Mouse (Mus musculus) liver, adult (tissue): ENCODE measurements around the gene Poc1b.

ENCODE experiments used
- GATA4 ChIP-seq: IDR thresholded peaks from 2 replicates; pipeline ENCODE4 v1.6.1; 2014; ENCODE audit warnings: mild to moderate bottlenecking, low read length; ENCODE audit not compliant: insufficient replicate concordance

Poc1b gene

DNA sequence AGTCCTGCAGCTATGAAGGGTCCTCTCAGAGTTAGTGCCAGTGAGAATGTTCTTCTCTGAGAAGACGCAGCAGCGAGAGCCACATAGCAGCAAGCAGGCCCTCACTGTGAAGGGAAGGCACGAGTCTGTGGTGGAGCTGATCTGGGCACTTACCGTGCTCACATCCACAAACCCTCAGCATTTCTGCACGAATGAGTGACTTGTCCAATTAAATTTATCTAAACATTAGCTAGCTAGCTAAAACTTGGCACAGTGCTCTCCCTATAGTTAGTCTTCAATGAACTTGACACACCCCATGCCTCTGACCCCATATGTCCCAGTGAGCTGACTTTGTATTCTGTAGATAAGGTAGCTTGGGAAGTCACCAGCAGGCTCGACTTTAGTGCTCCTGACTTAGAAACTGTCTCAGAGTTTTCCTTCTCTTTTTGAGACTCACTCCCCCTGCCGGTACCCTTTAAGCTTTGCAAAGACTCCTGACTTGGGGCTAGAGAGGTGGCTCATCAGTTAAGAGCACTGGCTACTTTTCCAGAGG is 59.0 kb downstream of the Poc1b start:
- no peak for TF ChIP-seq GATA4

GRCm38 (mm10) chr10:99166392-99166791 is 59.6 kb downstream of the Poc1b start:
- TF ChIP-seq GATA4: no peak

GRCm38 (mm10) chr10:99168404-99168803 is 61.6 kb downstream of the Poc1b start:
- no peak for TF ChIP-seq GATA4

DNA sequence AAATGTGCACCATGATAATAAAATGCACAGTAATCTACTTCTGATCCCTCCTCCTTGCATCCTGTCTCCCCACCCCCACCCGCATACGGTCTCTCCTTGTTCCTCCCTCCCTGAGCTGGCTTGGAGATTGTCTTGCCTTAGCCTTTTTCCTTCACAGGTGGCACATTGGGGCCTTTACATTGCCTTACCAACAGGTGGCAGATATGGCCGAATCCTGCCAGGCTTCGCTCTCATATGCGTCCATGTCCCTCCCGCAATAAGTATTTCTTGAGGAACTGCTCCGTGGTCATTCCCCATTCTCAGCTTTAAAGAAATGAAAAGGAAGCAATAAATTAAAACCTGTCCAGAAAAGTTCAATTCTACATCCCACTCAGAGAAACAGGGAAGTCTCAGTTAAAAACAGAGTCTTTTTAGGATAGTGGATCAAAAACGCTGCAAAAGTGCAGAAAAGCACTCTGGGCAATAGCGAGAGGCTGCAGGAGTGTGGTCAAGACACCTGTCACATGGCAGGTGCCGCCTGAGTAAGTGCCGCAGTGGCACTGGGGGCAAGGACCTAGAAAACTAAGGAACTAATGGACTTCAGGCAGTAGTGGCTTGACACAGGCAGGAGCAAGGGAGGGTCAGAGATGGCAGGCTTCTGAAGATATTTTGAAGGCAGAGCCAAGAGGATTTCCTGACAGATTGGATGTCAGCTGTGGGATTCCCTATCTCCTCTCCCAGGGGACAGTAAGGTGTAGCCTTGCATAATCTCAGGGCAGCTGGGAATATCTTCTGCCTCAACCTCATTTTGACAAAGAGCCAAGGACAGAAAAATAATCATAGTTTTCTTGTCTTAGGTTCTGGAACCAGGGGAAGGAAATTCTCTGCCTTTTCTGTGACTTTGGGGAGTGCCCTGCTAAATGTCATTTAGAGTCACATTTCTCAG is 62.3 kb downstream of the Poc1b start:
- peak; percentile 99 for TF ChIP-seq GATA4

GRCm38 (mm10) chr10:99169765-99170129 is 62.9 kb downstream of the Poc1b start:
- no peak for TF ChIP-seq GATA4

GRCm38 (mm10) chr10:99171961-99172497 is 65.2 kb downstream of the Poc1b start:
- TF ChIP-seq GATA4: peak; percentile 83; the same call in 1 of the 2 replicates

DNA sequence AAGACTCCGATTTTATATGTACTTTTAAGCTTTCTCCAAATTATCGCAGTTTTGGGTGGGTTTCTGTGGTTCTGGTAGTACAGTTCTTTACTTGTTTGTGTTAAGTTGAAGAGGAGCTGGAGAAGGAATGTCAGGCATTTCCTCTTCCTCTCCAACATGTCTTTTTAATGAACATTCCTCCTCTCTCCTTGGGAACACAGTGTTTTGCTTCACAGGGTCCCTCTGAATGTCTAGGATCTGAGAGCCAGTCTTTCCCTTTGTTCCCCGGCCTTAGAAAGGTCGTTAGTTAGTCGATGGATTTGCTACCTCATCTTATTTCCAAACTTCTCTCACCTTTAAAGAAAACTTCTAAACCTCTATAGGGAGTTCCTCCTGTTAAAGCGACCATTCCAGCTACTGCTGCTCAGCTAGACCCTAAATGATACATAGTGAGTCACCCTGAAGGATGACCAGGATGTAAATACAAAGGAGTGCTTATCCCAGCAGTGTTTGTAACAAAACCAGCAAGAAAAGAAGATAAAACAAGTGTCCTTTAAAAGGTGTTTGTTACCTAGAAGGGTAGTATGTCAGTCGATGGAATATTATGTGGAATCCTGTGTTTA is 66.2 kb downstream of the Poc1b start:
- no peak for TF ChIP-seq GATA4

DNA sequence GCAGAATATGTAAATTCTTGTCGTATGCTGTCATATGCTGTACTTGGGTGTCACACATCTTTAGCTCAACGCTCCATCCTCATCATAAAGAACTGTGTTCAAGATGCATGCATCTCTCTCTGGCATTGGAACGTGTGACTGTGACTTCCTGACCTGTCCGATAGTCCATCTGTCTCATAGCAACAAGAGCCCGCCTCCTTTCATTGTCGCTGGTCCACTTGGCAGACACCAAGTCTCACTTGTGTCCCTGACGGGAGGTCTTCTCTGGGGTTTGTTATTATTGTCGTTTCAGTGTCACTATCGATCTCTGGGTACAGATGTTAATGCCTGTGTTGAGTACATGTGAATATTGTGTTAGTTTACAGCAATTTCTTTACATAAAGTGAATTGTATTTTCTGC is 70.1 kb downstream of the Poc1b start:
- no peak for TF ChIP-seq GATA4

DNA sequence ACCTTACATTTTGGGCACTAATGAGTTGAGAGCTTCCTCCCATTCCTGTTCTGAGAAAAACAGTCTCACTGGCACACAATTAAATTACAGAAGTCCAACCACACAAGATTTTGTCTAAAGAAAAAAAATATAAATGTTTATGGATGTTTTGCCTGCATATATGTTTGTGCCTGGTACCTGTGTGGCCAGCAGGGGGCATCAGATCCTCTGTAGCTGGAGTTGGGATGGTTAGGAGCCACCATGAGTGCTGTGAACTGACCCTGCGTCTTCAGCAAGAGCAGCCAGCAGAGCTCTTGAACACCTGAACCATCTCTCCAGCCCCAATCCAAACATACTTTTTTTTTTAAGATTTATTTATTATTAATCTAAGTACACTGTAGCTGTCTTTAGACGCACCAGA is 71.3 kb downstream of the Poc1b start:
- TF ChIP-seq GATA4: no peak

GRCm38 (mm10) chr10:99179122-99179521 is 72.3 kb downstream of the Poc1b start:
- TF ChIP-seq GATA4: no peak

GRCm38 (mm10) chr10:99179566-99179965 is 72.7 kb downstream of the Poc1b start:
- no peak for TF ChIP-seq GATA4

DNA sequence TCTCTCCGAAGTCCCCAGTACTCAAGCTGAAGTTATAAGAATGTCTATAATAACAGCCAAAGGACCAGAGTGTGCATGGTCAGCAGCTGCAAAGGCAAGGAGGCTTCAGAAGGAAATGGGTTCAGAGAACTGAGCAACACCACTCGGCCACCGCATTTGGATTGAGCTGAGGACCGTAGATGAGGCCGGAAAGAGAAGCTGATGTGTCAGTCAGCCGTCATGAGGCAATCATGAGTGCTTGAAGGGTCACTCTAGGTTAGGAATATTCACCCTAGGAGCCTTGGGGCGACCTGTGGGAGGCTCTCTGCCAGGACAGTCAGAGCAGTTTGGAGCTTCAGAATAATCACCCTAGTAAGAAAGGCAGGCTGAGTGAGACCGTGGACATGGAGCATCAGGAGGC is 74.7 kb downstream of the Poc1b start:
- no peak for TF ChIP-seq GATA4

DNA sequence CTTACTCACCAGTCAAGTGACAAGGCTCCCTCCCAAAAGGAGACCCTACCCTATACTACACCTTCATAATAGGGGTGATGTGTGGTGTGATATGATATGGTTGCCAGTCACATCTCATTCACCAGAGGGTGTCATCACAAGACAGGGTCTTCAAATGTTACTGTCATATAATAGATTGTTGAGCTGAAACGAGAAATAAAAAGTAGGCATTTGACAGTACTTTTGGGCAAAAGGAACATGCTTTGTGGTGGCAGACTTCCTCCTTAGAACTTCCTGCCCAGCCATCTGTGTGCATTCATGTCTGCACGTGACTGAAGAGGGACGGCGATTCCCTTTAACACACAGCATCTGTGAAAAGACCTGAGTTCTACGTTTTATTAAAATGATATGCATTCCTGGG is 75.3 kb downstream of the Poc1b start:
- TF ChIP-seq GATA4: no peak

GRCm38 (mm10) chr10:99188175-99188574 is 81.3 kb downstream of the Poc1b start:
- TF ChIP-seq GATA4: no peak

- no peak for TF ChIP-seq GATA4
These were observed 82.1 kb downstream of the Poc1b start for GRCm38 (mm10) chr10:99188656-99189603.
